Mouse (Mus musculus) neural tube, embryonic 15.5 days (tissue): ENCODE results near the gene Elp6. TPM values are rescaled to one million over a fixed set of nuclear protein-coding genes. Genes with fewer than 3 reads are reported as not detected.

Source experiments
- ATAC-seq: fragments of 200-750 bp; cut with Nextera tagmentation; 2 replicates; pipeline ENCODE4 v1.8.0; 2017; ENCODE audit warnings: mild to moderate bottlenecking, moderate TSS enrichment, moderate library complexity; ENCODE audit not compliant: low FRiP score
- H3K27ac ChIP-seq: fragments of 300-500 bp; sonication (generic); replicated peaks from 2 replicates; pipeline ENCODE4 v1.5.1; 2015; ENCODE audit warnings: mild to moderate bottlenecking, inconsistent platforms
- H3K27me3 ChIP-seq: fragments of 300-500 bp; sonication (generic); replicated peaks from 2 replicates; pipeline ENCODE4 v1.6.1; 2015; ENCODE audit warnings: inconsistent platforms
- H3K36me3 ChIP-seq: fragments of 300-500 bp; sonication (generic); 2 replicates; pipeline ENCODE4 v1.6.1; 2015; ENCODE audit warnings: inconsistent platforms
- H3K4me1 ChIP-seq: fragments of 300-500 bp; sonication (generic); 2 replicates; pipeline ENCODE4 v1.6.1; 2015; ENCODE audit warnings: inconsistent platforms
- H3K4me2 ChIP-seq: fragments of 300-500 bp; sonication (generic); 2 replicates; pipeline ENCODE4 v1.6.1; 2015; ENCODE audit warnings: inconsistent platforms, mild to moderate bottlenecking, moderate library complexity
- H3K4me3 ChIP-seq: fragments of 300-500 bp; sonication (generic); replicated peaks from 2 replicates; pipeline ENCODE4 v1.5.1; 2015; ENCODE audit warnings: mild to moderate bottlenecking, inconsistent platforms
- H3K9ac ChIP-seq: fragments of 300-500 bp; sonication (generic); replicated peaks from 2 replicates; pipeline ENCODE4 v1.6.1; 2015; ENCODE audit warnings: mild to moderate bottlenecking, inconsistent platforms
- H3K9me3 ChIP-seq: fragments of 300-500 bp; sonication (generic); replicated peaks from 2 replicates; pipeline ENCODE4 v1.6.1; 2016; ENCODE audit warnings: inconsistent platforms
- WGBS: fragments of 180-500 bp; shearing (Covaris S2); methylation state at CpG from one replicate; pipeline ENCODE4 v1.1.7; 2015; ENCODE audit warnings: mixed read lengths; 5-methylcytosine and 5-hydroxymethylcytosine counted together
- polyA plus RNA-seq: library from polyadenylated mRNA; unstranded; fragments of >200 nt; fragmentation: Nextera tagmentation; extraction: Ambion mirVana; gene quantifications from 2 replicates; pipeline ENCODE4 v1.2.1, GENCODE M21; 2015

Gene Elp6
- polyA plus RNA-seq, 1 experiment from 2014 or later, result 41.0 TPM

DNA sequence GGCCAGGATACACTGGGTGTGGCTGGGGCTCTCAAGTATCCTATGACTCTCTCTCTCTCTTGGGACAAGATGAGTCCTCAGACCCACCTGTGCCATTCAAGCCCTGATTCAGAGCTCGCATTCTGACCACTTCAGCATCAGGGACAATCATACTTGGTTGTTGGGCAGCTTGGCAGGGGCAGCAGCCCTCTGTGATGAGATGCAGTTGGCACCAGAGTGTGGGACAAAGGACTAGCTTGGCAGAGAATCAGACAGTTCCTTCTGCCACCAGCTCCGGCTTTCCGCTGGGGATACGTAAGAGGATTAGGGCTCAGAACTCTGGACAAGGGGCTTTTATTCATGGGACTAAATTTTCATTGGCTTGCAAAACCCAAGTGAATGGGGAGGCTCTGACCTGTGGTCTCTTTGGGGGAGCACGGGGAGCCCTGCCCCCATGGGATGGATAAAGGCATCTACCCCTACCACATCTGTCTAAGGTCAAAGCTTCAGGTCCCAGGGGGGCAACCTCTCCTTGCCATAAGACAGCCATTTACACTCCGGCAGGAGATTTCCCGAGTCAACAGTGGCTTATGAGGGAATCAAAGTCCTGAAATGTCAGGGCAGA, 17.6 kb upstream of the Elp6 start:
- H3K9ac ChIP-seq, result no peak overlapping the region
- no peaks in the 10 kb centered on the region for H3K36me3 ChIP-seq
- H3K9me3 ChIP-seq, result no peaks in the 10 kb centered on the region
- WGBS, result 66% methylated on average over 7 of the region's 7 CpGs
- peaks cover 3% of the 10 kb centered on the region; the same call in 1 of the 2 replicates for H3K4me1 ChIP-seq
- 0 out of 2 replicates have a peak overlapping the region, but pooled peaks have one; percentile 18 for H3K27ac ChIP-seq
- no peak overlapping the region for H3K4me3 ChIP-seq
- no peak overlapping the region for H3K4me2 ChIP-seq
- no peaks in the 10 kb centered on the region for H3K27me3 ChIP-seq
- no peak; the same call in 1 of the 2 replicates for ATAC-seq

DNA sequence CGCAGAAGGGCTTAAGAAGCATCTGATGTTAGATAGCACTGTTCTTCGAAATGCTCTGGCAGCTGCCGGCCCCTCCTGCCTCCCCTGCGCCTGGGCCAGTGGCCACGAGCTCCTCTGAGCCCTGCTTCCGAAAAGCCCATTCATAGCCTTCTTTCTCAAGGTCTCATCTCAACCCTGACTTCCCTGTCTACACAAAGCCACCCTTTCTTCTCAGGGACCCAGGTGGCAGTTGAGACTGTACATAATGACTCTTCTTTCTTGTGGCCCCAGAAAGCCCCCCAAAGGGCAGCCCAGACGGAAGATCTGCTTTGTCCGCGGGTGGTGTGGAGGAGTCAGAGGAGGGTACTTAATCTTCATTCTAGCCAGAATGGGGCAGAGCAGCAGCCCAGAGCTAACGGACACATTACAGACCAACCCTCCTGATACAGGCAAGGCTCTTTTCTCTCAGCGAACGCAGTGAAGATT, 11.7 kb upstream of the Elp6 start:
- no peaks in the 10 kb centered on the region for H3K36me3 ChIP-seq
- peaks cover 10% of the 10 kb centered on the region; the same call in 1 of the 2 replicates for H3K4me1 ChIP-seq
- 49% methylated on average over 12 of the region's 12 CpGs for WGBS
- H3K9me3 ChIP-seq, result no peaks in the 10 kb centered on the region
- H3K4me3 ChIP-seq, result no peak overlapping the region
- no peak overlapping the region for H3K4me2 ChIP-seq
- H3K9ac ChIP-seq, result no peak overlapping the region
- 0 out of 2 replicates have a peak, but pooled peaks have one; percentile 15 for ATAC-seq
- no peaks in the 10 kb centered on the region for H3K27me3 ChIP-seq
- no peak overlapping the region for H3K27ac ChIP-seq

DNA sequence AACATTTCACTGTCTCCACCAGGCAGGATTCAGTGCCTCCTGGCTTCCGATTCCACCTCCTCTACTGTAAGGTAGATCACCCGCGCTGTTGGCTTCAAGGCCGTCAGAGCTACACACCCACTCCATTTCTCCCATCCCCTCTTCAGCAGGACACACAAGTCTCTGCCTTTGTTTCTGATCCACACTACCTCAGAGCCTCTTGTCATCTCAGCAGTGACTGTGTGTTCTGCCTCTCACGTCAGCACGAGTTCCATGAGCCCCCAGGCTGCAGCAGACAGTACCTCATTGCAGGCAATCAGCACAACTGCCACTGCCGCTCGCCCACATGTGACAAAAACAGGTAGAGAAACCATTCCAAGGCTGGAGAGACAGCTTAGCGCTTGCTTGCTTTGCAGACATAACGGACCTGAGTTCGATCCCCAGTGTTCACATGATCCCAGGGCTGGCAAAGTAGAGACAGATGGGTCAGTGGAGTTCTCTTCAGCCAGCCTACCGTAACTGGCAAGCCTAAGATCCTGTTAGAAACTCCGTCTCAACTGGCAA, 11.0 kb upstream of the Elp6 start:
- Histone ChIP-seq H3K4me2 (no peak overlapping the region), H3K27me3 (no peaks in the 10 kb centered on the region), H3K27ac (0 out of 2 replicates have a peak overlapping the region, but pooled peaks have one; percentile 15), H3K36me3 (no peaks in the 10 kb centered on the region), H3K4me3 (no peak overlapping the region), H3K4me1 (peaks cover 10% of the 10 kb centered on the region; the same call in 1 of the 2 replicates), H3K9me3 (no peaks in the 10 kb centered on the region), H3K9ac (no peak overlapping the region)
- ATAC-seq, result no peak
- WGBS, result 90% methylated on average over 13 of the region's 13 CpGs

DNA sequence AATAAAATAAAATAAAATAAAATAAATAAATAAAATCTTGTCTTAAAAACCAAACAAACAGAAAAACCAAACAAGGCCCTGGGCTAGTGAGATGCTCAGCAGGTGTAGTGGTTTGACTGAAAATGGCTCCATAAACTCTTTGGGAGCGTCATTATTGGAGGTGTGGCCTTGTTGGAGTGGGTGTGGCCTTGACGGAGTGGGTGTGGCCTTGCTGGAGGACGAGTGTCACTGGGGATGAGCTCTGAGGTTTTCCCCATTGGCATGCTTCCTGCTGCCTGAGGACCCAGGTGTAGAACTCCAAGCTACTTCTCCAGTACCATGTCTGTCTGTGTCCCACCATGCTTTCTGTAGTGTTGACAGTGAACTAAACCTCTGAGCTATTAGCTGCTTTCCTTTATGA, 10.2 kb upstream of the Elp6 start:
- H3K4me3 ChIP-seq, result no peak overlapping the region
- H3K27ac ChIP-seq, result no peak overlapping the region
- no peaks in the 10 kb centered on the region for H3K27me3 ChIP-seq
- no peaks in the 10 kb centered on the region for H3K36me3 ChIP-seq
- no peak overlapping the region for H3K9ac ChIP-seq
- peaks cover 10% of the 10 kb centered on the region; the same call in 1 of the 2 replicates for H3K4me1 ChIP-seq
- WGBS, result 52% methylated on average over 3 of the region's 3 CpGs
- H3K9me3 ChIP-seq, result no peaks in the 10 kb centered on the region
- no peak for ATAC-seq
- H3K4me2 ChIP-seq, result no peak overlapping the region

DNA sequence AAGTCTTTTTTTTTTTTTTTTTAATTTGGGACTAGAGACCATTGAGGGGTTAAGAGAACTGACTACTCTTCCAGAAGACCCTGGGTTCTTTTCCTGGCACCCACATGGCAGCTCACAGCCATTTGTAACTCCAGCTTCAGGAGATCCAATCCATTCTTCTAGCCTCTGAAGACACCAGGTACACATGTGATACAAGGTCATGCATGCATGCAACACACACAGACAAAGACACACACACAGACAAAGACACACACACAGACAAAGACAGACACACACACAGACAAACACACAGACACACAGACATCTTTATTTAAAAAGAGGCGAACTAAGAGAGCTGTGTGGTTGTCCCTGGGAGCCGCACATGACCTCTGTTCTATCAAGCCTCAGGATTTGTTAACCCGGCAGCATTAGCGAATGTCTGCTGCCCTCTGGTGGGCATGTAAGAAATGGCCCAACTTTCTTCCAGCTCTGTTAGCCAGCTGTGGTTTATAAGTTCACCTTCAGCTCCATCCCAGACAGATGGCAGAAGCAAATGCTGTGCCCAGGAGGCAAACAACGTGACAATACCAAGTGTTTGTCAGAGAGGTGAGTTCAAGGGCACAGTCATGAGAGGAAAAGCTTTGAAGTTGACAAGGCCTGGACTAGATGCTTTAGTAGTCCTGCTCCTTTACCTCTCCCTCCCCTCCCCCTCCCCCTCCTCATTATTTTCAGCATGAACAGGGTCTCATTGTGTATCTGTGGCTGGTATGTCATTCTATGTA, 7.9 kb upstream of the Elp6 start:
- peak; percentile 70 for ATAC-seq
- 0 out of 2 replicates have a peak overlapping the region, but pooled peaks have one; percentile 5 for H3K27ac ChIP-seq

DNA sequence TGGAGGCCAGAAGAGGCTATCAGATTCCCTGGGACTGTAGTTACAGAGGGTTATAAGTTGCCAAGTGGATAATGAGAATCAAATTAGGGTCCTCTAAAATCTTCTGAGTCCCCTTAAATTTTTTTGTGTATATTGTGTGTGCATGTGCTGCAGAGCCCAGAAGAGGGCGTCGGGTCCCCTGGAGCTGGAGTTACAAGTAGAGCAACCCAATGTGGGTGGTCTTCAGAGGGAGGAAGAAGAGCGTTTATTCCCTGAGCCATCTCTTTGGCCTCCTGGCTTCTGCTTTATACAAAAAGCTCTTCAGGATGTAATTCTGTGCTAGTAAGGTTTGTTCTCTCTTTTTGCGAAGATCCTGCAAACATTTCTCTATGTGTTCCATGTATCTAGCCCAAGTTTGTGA, 457 bp upstream of the Elp6 start:
- H3K9me3 ChIP-seq, result no peaks in the 10 kb centered on the region
- peak overlapping the region; percentile 96 for H3K27ac ChIP-seq
- H3K4me2 ChIP-seq, result peak overlapping the region; percentile 82
- H3K27me3 ChIP-seq, result no peaks in the 10 kb centered on the region
- ATAC-seq, result peak; percentile 51
- peaks cover under 1% of the 10 kb centered on the region; the same call in 1 of the 2 replicates for H3K36me3 ChIP-seq
- peak overlapping the region; percentile 70 for H3K9ac ChIP-seq
- H3K4me1 ChIP-seq, result peaks cover 34% of the 10 kb centered on the region
- H3K4me3 ChIP-seq, result peak overlapping the region; percentile 59
- 4% methylated on average over 4 of the region's 4 CpGs for WGBS

More for the DNA sequence above, 7.9 kb upstream of the Elp6 start:
- H3K9me3 ChIP-seq, result no peaks in the 10 kb centered on the region
- peaks cover 10% of the 10 kb centered on the region; the same call in 1 of the 2 replicates for H3K4me1 ChIP-seq
- no peak overlapping the region for H3K4me3 ChIP-seq
- no peaks in the 10 kb centered on the region for H3K36me3 ChIP-seq
- WGBS, result 0% methylated on average over 5 of the region's 5 CpGs
- H3K27me3 ChIP-seq, result no peaks in the 10 kb centered on the region
- H3K9ac ChIP-seq, result no peak overlapping the region
- H3K4me2 ChIP-seq, result no peak overlapping the region; the same call in 1 of the 2 replicates

DNA sequence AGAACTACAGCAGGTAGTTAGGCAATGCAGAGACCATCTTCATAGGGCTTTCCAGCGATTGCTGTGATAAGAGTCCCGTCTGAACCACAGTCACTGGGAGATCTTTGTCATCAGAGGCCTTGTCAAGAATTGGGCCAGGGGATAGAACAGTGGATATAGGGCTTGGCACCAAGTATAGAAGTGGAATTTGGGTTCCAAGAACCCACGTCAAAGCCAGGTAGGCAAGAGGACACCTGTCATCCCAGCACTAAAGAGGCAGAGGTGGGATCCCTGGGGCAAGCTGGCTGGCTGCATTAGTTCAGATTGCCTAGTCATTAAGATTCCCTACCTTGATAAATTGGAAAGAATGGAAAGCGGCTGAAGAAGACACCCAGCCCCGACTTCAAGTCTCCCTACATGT, 1.4 kb downstream of the Elp6 start:
- 0 out of 2 replicates have a peak overlapping the region, but pooled peaks have one; percentile 59 for H3K4me3 ChIP-seq
- peaks cover 34% of the 10 kb centered on the region for H3K4me1 ChIP-seq
- ATAC-seq, result no peak
- no peak overlapping the region; the same call in 1 of the 2 replicates for H3K9ac ChIP-seq
- no peaks in the 10 kb centered on the region for H3K9me3 ChIP-seq
- H3K27me3 ChIP-seq, result no peaks in the 10 kb centered on the region
- peaks cover 17% of the 10 kb centered on the region for H3K36me3 ChIP-seq
- H3K4me2 ChIP-seq, result peak overlapping the region; percentile 82
- 95% methylated on average over 5 of the region's 5 CpGs for WGBS
- H3K27ac ChIP-seq, result 0 out of 2 replicates have a peak overlapping the region, but pooled peaks have one; percentile 96

DNA sequence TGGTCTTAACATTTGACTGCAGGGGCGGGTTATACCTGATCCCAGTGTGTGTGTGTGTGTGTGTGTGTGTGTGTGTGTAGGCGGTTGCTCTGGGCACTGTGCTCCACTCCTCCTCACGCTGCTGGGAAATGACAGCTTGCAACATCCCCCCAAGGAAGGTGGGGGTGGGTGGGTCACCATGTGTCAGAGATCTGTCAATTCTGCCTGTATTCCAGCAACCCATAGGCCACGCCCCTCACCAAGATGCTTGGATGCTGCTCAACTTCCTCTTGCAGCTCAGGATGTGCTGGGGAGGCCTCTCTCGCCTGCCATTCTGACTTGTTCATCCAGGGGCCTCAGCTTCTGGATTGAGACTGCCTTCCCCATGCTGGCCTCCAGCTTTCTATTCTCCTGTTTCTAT, 9.7 kb downstream of the Elp6 start:
- WGBS, result 88% methylated on average over 5 of the region's 5 CpGs
- H3K27ac ChIP-seq, result no peak overlapping the region

DNA sequence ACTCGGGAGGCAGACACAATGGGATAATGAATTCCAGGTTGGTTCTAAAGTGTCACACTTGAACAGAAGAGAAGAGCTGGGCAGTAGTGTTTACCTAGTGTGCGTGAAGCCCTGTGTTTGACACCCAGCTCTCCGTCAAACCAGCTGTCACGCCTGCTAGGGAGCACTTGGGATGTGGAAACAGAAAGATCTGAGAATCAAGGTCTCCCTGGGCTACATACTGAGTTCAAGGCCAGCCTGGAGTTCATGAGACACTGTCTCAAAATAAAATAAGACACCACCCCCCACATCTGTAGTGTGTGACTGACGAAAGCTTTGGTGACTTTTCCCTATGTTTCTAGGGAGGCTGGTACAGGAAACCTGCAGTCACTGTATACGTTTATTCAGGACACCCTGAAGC, 10.4 kb downstream of the Elp6 start:
- Histone ChIP-seq H3K27ac (no peak overlapping the region), H3K36me3 (peaks cover 76% of the 10 kb centered on the region), H3K27me3 (no peaks in the 10 kb centered on the region), H3K4me3 (no peak overlapping the region), H3K9me3 (no peaks in the 10 kb centered on the region), H3K4me2 (no peak overlapping the region), H3K4me1 (no peaks in the 10 kb centered on the region), H3K9ac (no peak overlapping the region)
- ATAC-seq, result no peak
- WGBS, result 93% methylated on average over 6 of the region's 6 CpGs

More for the DNA sequence above, 9.7 kb downstream of the Elp6 start:
- Histone ChIP-seq H3K27me3 (no peaks in the 10 kb centered on the region), H3K4me3 (no peak overlapping the region), H3K36me3 (peaks cover 78% of the 10 kb centered on the region), H3K9me3 (no peaks in the 10 kb centered on the region), H3K4me2 (no peak overlapping the region), H3K9ac (no peak overlapping the region), H3K4me1 (no peaks in the 10 kb centered on the region)
- no peak for ATAC-seq

DNA sequence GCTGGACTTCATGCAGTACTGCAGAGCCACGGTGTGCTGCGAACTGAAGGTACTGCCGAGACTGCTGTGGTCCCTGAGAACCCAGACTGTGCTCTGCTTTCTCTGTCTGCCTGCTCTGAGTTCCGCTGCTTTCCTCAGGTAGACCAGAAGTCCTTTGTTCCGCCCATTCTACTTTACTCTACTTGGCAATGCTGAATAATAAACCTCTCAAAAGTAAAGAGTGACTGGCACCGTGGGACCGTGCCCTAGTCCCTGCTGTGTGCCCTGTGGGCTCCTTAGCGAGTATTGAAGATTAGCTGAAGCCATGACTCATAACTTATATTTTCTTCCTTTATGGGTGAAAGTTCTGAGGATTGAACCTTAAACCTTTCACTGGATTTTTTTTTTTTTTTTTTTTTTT, 10.9 kb downstream of the Elp6 start:
- no peak for ATAC-seq
- H3K9me3 ChIP-seq, result no peaks in the 10 kb centered on the region
- H3K36me3 ChIP-seq, result peaks cover 76% of the 10 kb centered on the region
- no peaks in the 10 kb centered on the region for H3K27me3 ChIP-seq
- 95% methylated on average over 8 of the region's 8 CpGs for WGBS
- H3K4me1 ChIP-seq, result no peaks in the 10 kb centered on the region
- H3K27ac ChIP-seq, result no peak overlapping the region
- no peak overlapping the region for H3K4me3 ChIP-seq
- H3K4me2 ChIP-seq, result no peak overlapping the region
- H3K9ac ChIP-seq, result no peak overlapping the region

DNA sequence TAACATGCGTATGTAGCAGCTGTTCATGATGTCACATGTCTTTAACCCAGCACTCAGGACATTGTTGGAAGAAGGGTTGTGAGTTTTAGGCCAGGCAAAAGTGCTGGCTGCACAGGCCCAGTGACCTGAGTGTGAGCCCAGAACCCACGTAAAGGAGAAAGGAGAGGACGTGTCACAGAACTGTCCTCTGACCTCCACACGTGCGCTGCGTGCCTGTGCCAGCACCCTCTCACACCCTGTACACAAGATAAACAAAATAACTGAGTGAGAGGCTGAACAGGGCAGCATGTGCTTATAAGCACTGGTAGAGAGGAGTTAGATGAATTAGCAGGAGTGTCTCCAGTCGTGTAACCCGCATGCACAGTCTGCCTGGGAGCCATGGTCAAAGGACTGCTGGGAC, 11.5 kb downstream of the Elp6 start:
- Histone ChIP-seq H3K4me1 (no peaks in the 10 kb centered on the region), H3K9me3 (no peaks in the 10 kb centered on the region), H3K9ac (no peak overlapping the region), H3K27ac (no peak overlapping the region), H3K27me3 (no peaks in the 10 kb centered on the region), H3K4me2 (no peak overlapping the region), H3K36me3 (peaks cover 77% of the 10 kb centered on the region), H3K4me3 (no peak overlapping the region)
- 96% methylated on average over 8 of the region's 8 CpGs for WGBS
- no peak for ATAC-seq
